Mouse (Mus musculus) heart, embryonic 16.5 days (tissue): ENCODE measurements around the gene Exosc8. TPM values are rescaled to one million over a fixed set of nuclear protein-coding genes. Genes with fewer than 3 reads are reported as not detected.

Experiments used
- ATAC-seq: fragments of 200-750 bp; cut with Nextera tagmentation; replicated peaks from 2 replicates; pipeline ENCODE4 v1.8.0; 2017; ENCODE audit warnings: moderate number of reproducible peaks; ENCODE audit not compliant: insufficient read depth, low FRiP score; ENCODE audit errors: extremely low read depth
- H3K27ac ChIP-seq: fragments of 300-500 bp; sonication (generic); 2 replicates; pipeline ENCODE4 v1.5.1; 2014; ENCODE audit warnings: mild to moderate bottlenecking, low read length, control low read depth, moderate library complexity
- H3K27me3 ChIP-seq: fragments of 300-500 bp; sonication (generic); 2 replicates; pipeline ENCODE4 v1.6.1; 2014; ENCODE audit warnings: low read length, mixed read lengths; ENCODE audit not compliant: control insufficient read depth, insufficient read depth
- H3K36me3 ChIP-seq: fragments of 300-500 bp; sonication (generic); 2 replicates; pipeline ENCODE4 v1.6.1; 2014; ENCODE audit not compliant: control insufficient read depth, insufficient read depth
- H3K4me1 ChIP-seq: fragments of 300-500 bp; sonication (generic); 2 replicates; pipeline ENCODE4 v1.6.1; 2014; ENCODE audit warnings: low read length, mixed read lengths; ENCODE audit not compliant: control insufficient read depth, insufficient read depth
- H3K4me2 ChIP-seq: fragments of 300-500 bp; sonication (generic); 2 replicates; pipeline ENCODE4 v1.6.1; 2014; ENCODE audit warnings: low read depth, mild to moderate bottlenecking, control low read depth, low read length
- H3K4me3 ChIP-seq: fragments of 300-500 bp; sonication (generic); 2 replicates; pipeline ENCODE4 v1.5.1; 2014; ENCODE audit warnings: mild to moderate bottlenecking, control low read depth, low read length
- H3K9ac ChIP-seq: fragments of 300-500 bp; sonication (generic); 2 replicates; pipeline ENCODE4 v1.6.1; 2014; ENCODE audit warnings: low read length, control low read depth
- H3K9me3 ChIP-seq: fragments of 300-500 bp; sonication (generic); replicated peaks from 2 replicates; pipeline ENCODE4 v1.6.1; 2016; ENCODE audit warnings: low read length; ENCODE audit not compliant: control insufficient read depth
- WGBS: fragments of 180-500 bp; shearing (Covaris S2); extraction: QIAGEN DNeasy Blood & Tissue Kit; methylation state at CpG from one replicate; pipeline ENCODE4 v1.1.7; 2014; 5-methylcytosine and 5-hydroxymethylcytosine counted together
- polyA plus RNA-seq: library from polyadenylated mRNA; unstranded; fragments of >200 nt; fragmentation: Nextera tagmentation; extraction: Ambion mirVana; gene quantifications from 2 replicates; pipeline ENCODE4 v1.2.1, GENCODE M21; 2015

The Exosc8 gene
- polyA plus RNA-seq, 1 experiment from 2014 or later = 75.0 TPM

- Histone ChIP-seq H3K9me3 (0 out of 2 replicates have a peak, but pooled peaks cover 2% of the 10 kb centered on the region), H3K4me3 (no peak overlapping the region), H3K36me3 (peaks cover 92% of the 10 kb centered on the region), H3K9ac (no peak overlapping the region), H3K27ac (no peak overlapping the region), H3K4me2 (no peak overlapping the region), H3K27me3 (no peaks in the 10 kb centered on the region), H3K4me1 (no peaks in the 10 kb centered on the region)
- no peak for ATAC-seq
- 61% methylated on average over 5 of the region's 5 CpGs for WGBS
These were observed 10.6 kb upstream of the Exosc8 start for GRCm38 (mm10) chr3:54745799-54746198.

- no peak overlapping the region for H3K9ac ChIP-seq
- no peak for ATAC-seq
- H3K4me1 ChIP-seq = no peaks in the 10 kb centered on the region
- H3K4me2 ChIP-seq = no peak overlapping the region
- WGBS = 96% methylated on average over 11 of the region's 11 CpGs
- no peaks in the 10 kb centered on the region for H3K27me3 ChIP-seq
- peaks cover 65% of the 10 kb centered on the region for H3K36me3 ChIP-seq
- H3K9me3 ChIP-seq = 0 out of 2 replicates have a peak, but pooled peaks cover 2% of the 10 kb centered on the region
- H3K4me3 ChIP-seq = no peak overlapping the region
- no peak overlapping the region for H3K27ac ChIP-seq
These were observed 6.8 kb upstream of the Exosc8 start for GRCm38 (mm10) chr3:54741965-54742364.

GRCm38 (mm10) chr3:54737317-54737716 is 2.1 kb upstream of the Exosc8 start:
- Histone ChIP-seq H3K4me1 (peaks cover 12% of the 10 kb centered on the region), H3K4me2 (no peak overlapping the region), H3K27ac (no peak overlapping the region), H3K9me3 (0 out of 2 replicates have a peak, but pooled peaks cover 2% of the 10 kb centered on the region), H3K36me3 (peaks cover 31% of the 10 kb centered on the region), H3K9ac (no peak overlapping the region), H3K4me3 (no peak overlapping the region), H3K27me3 (no peaks in the 10 kb centered on the region)
- WGBS = 92% methylated on average over 8 of the region's 8 CpGs
- no peak for ATAC-seq

- Histone ChIP-seq H3K9me3 (no peaks in the 10 kb centered on the region), H3K4me1 (peaks cover 12% of the 10 kb centered on the region), H3K4me3 (peak overlapping the region; percentile 81), H3K36me3 (peaks cover 28% of the 10 kb centered on the region), H3K9ac (peak overlapping the region; percentile 98), H3K4me2 (peak overlapping the region; percentile 86), H3K27ac (peak overlapping the region; percentile 99), H3K27me3 (no peaks in the 10 kb centered on the region)
- 51% methylated on average over 18 of the region's 18 CpGs for WGBS
- ATAC-seq = no peak
These were observed 1.1 kb upstream of the Exosc8 start for GRCm38 (mm10) chr3:54736101-54736927.

GRCm38 (mm10) chr3:54734411-54735246 is 564 bp downstream of the Exosc8 start:
- under 1% methylated on average over 82 of the region's 84 CpGs for WGBS
- Histone ChIP-seq H3K27ac (peak overlapping the region; percentile 99), H3K4me3 (peak overlapping the region; percentile 81), H3K9me3 (no peaks in the 10 kb centered on the region), H3K36me3 (peaks cover 32% of the 10 kb centered on the region), H3K27me3 (no peaks in the 10 kb centered on the region), H3K4me2 (peak overlapping the region; percentile 86), H3K9ac (peak overlapping the region; percentile 98), H3K4me1 (peaks cover 12% of the 10 kb centered on the region)
- peak; percentile 94 for ATAC-seq

GRCm38 (mm10) chr3:54732371-54732770 is 2.8 kb downstream of the Exosc8 start:
- 62% methylated on average over 4 of the region's 4 CpGs for WGBS
- Histone ChIP-seq H3K9ac (no peak overlapping the region), H3K4me2 (no peak overlapping the region), H3K36me3 (peaks cover 51% of the 10 kb centered on the region), H3K27me3 (no peaks in the 10 kb centered on the region), H3K9me3 (no peaks in the 10 kb centered on the region), H3K4me3 (no peak overlapping the region), H3K27ac (no peak overlapping the region), H3K4me1 (peaks cover 12% of the 10 kb centered on the region)
- ATAC-seq = no peak

GRCm38 (mm10) chr3:54731626-54732150 is 3.5 kb downstream of the Exosc8 start:
- Histone ChIP-seq H3K4me2 (no peak overlapping the region), H3K9me3 (no peaks in the 10 kb centered on the region), H3K27me3 (no peaks in the 10 kb centered on the region), H3K27ac (no peak overlapping the region), H3K36me3 (peaks cover 56% of the 10 kb centered on the region), H3K4me1 (peaks cover 12% of the 10 kb centered on the region), H3K4me3 (no peak overlapping the region), H3K9ac (no peak overlapping the region)
- ATAC-seq = no peak
- WGBS = 81% methylated on average over 8 of the region's 8 CpGs

- no peak for ATAC-seq
- Histone ChIP-seq H3K4me1 (peaks cover 8% of the 10 kb centered on the region), H3K27ac (no peak overlapping the region), H3K9ac (no peak overlapping the region), H3K27me3 (no peaks in the 10 kb centered on the region), H3K4me3 (no peak overlapping the region), H3K4me2 (no peak overlapping the region), H3K36me3 (peaks cover 65% of the 10 kb centered on the region), H3K9me3 (no peaks in the 10 kb centered on the region)
- WGBS = 85% methylated on average over 6 of the region's 6 CpGs
These were observed 7.1 kb downstream of the Exosc8 start for GRCm38 (mm10) chr3:54728100-54728499.
